Mouse (Mus musculus) embryonic facial prominence, embryonic 13.5 days (tissue): ENCODE data around the gene Wnt11. TPM values are rescaled to one million over a fixed set of nuclear protein-coding genes. Genes with fewer than 3 reads are reported as not detected.
A peak's percentile ranks its signal among the peaks of the same experiment; 100 is the strongest.

Experiments
- ATAC-seq: fragments of 200-750 bp; cut with Nextera tagmentation; 2 replicates; pipeline ENCODE4 v1.8.0; 2017; ENCODE audit warnings: low read depth; ENCODE audit not compliant: insufficient number of reproducible peaks, insufficient read depth, low FRiP score, low TSS enrichment
- H3K27ac ChIP-seq: fragments of 300-500 bp; sonication (generic); 2 replicates; pipeline ENCODE4 v1.5.1; 2015; ENCODE audit warnings: moderate library complexity, mild to moderate bottlenecking, inconsistent platforms
- H3K27me3 ChIP-seq: fragments of 300-500 bp; sonication (generic); 2 replicates; pipeline ENCODE4 v1.6.1; 2015; ENCODE audit warnings: mild to moderate bottlenecking, inconsistent platforms
- H3K36me3 ChIP-seq: fragments of 300-500 bp; sonication (generic); 2 replicates; pipeline ENCODE4 v1.6.1; 2015; ENCODE audit warnings: mild to moderate bottlenecking, inconsistent platforms
- H3K4me1 ChIP-seq: fragments of 300-500 bp; sonication (generic); 2 replicates; pipeline ENCODE4 v1.6.1; 2015; ENCODE audit warnings: inconsistent platforms
- H3K4me2 ChIP-seq: fragments of 300-500 bp; sonication (generic); 2 replicates; pipeline ENCODE4 v1.6.1; 2015; ENCODE audit warnings: moderate library complexity, mild to moderate bottlenecking, inconsistent platforms
- H3K4me3 ChIP-seq: fragments of 300-500 bp; sonication (generic); 2 replicates; pipeline ENCODE4 v1.5.1; 2015; ENCODE audit warnings: mild to moderate bottlenecking, inconsistent platforms
- H3K9ac ChIP-seq: fragments of 300-500 bp; sonication (generic); 2 replicates; pipeline ENCODE4 v1.6.1; 2015; ENCODE audit warnings: mild to moderate bottlenecking, inconsistent platforms
- H3K9me3 ChIP-seq: fragments of 300-500 bp; sonication (generic); 2 replicates; pipeline ENCODE4 v1.6.1; 2016; ENCODE audit warnings: inconsistent platforms
- WGBS: fragments of 180-500 bp; shearing (Covaris S2); methylation state at CpG from one replicate; pipeline ENCODE4 v1.1.7; 2015; ENCODE audit warnings: mixed read lengths; 5-methylcytosine and 5-hydroxymethylcytosine counted together
- polyA plus RNA-seq: library from polyadenylated mRNA; unstranded; fragments of >200 nt; fragmentation: Nextera tagmentation; extraction: Ambion mirVana; gene quantifications from 2 replicates; pipeline ENCODE4 v1.2.1, GENCODE M21; 2015

Gene Wnt11
- 10.8 and 12.4 TPM in 2 replicates for polyA plus RNA-seq

- under 1% methylated on average over 65 of the region's 66 CpGs for WGBS
- Histone ChIP-seq H3K9ac (peak within 1 kb of the TSS; percentile 79), H3K4me3 (peak within 1 kb of the TSS; percentile 57), H3K27ac (no peak within 1 kb of the TSS), H3K4me2 (peak within 1 kb of the TSS; percentile 98), H3K9me3 (no peaks in the 10 kb centered on the region), H3K36me3 (no peaks in the 10 kb centered on the region), H3K4me1 (peaks cover 55% of the 10 kb centered on the region), H3K27me3 (peaks cover 98% of the 10 kb centered on the region)
- ATAC-seq: no peak
These were observed at the start of gene Wnt11 for GRCm38 (mm10) chr7:98834711-98835321. TSS of gene Wnt11 (plus strand) at chr7:98835112.

- ATAC-seq: no peak
- no peaks in the 10 kb centered on the region for H3K36me3 ChIP-seq
- H3K4me1 ChIP-seq: peaks cover 38% of the 10 kb centered on the region
- H3K4me2 ChIP-seq: no peak overlapping the region; the same call in 1 of the 2 replicates
- H3K4me3 ChIP-seq: no peak overlapping the region
- WGBS: 40% methylated on average over 11 of the region's 11 CpGs
- no peaks in the 10 kb centered on the region for H3K27me3 ChIP-seq
- H3K9me3 ChIP-seq: no peaks in the 10 kb centered on the region
- H3K27ac ChIP-seq: peak overlapping the region; percentile 55; the same call in 1 of the 2 replicates
- H3K9ac ChIP-seq: peak overlapping the region; percentile 4; the same call in 1 of the 2 replicates
These were observed 47.9 kb upstream of the Wnt11 start for GRCm38 (mm10) chr7:98786792-98787612.

GRCm38 (mm10) chr7:98788721-98789120 is 46.2 kb upstream of the Wnt11 start:
- H3K36me3 ChIP-seq: no peaks in the 10 kb centered on the region
- H3K9ac ChIP-seq: no peak overlapping the region
- no peak overlapping the region for H3K4me3 ChIP-seq
- H3K4me1 ChIP-seq: peaks cover 33% of the 10 kb centered on the region
- no peak for ATAC-seq
- no peaks in the 10 kb centered on the region for H3K27me3 ChIP-seq
- WGBS: 82% methylated on average over 7 of the region's 7 CpGs
- H3K9me3 ChIP-seq: no peaks in the 10 kb centered on the region
- no peak overlapping the region for H3K27ac ChIP-seq
- no peak overlapping the region for H3K4me2 ChIP-seq

GRCm38 (mm10) chr7:98789121-98789520 is 45.8 kb upstream of the Wnt11 start:
- H3K4me1 ChIP-seq: peaks cover 29% of the 10 kb centered on the region
- ATAC-seq: no peak
- no peak overlapping the region for H3K4me2 ChIP-seq
- no peaks in the 10 kb centered on the region for H3K36me3 ChIP-seq
- H3K27me3 ChIP-seq: no peaks in the 10 kb centered on the region
- no peak overlapping the region for H3K27ac ChIP-seq
- H3K9me3 ChIP-seq: no peaks in the 10 kb centered on the region
- 80% methylated on average over 4 of the region's 4 CpGs for WGBS
- no peak overlapping the region for H3K9ac ChIP-seq
- no peak overlapping the region for H3K4me3 ChIP-seq

- Histone ChIP-seq H3K9me3 (no peaks in the 10 kb centered on the region), H3K36me3 (no peaks in the 10 kb centered on the region), H3K4me3 (no peak overlapping the region), H3K4me2 (no peak overlapping the region), H3K27ac (no peak overlapping the region), H3K9ac (no peak overlapping the region), H3K4me1 (peaks cover 21% of the 10 kb centered on the region), H3K27me3 (no peaks in the 10 kb centered on the region)
- 69% methylated on average over 5 of the region's 5 CpGs for WGBS
- ATAC-seq: no peak
These were observed 43.0 kb upstream of the Wnt11 start for GRCm38 (mm10) chr7:98791864-98792263.

GRCm38 (mm10) chr7:98793811-98794210 is 41.1 kb upstream of the Wnt11 start:
- Histone ChIP-seq H3K27ac (no peak overlapping the region), H3K9me3 (no peaks in the 10 kb centered on the region), H3K4me3 (no peak overlapping the region), H3K4me1 (peaks cover 30% of the 10 kb centered on the region), H3K4me2 (no peak overlapping the region), H3K9ac (no peak overlapping the region), H3K27me3 (no peaks in the 10 kb centered on the region), H3K36me3 (no peaks in the 10 kb centered on the region)
- ATAC-seq: no peak
- WGBS: 79% methylated on average over 5 of the region's 5 CpGs

GRCm38 (mm10) chr7:98794444-98794843 is 40.5 kb upstream of the Wnt11 start:
- no peak for ATAC-seq
- H3K4me1 ChIP-seq: peaks cover 33% of the 10 kb centered on the region
- H3K9ac ChIP-seq: no peak overlapping the region
- no peak overlapping the region for H3K4me3 ChIP-seq
- H3K27ac ChIP-seq: no peak overlapping the region
- 64% methylated on average over 3 of the region's 3 CpGs for WGBS
- H3K9me3 ChIP-seq: no peaks in the 10 kb centered on the region
- H3K4me2 ChIP-seq: no peak overlapping the region
- H3K27me3 ChIP-seq: no peaks in the 10 kb centered on the region
- H3K36me3 ChIP-seq: no peaks in the 10 kb centered on the region

- no peaks in the 10 kb centered on the region for H3K36me3 ChIP-seq
- no peak overlapping the region for H3K9ac ChIP-seq
- H3K4me3 ChIP-seq: no peak overlapping the region
- no peaks in the 10 kb centered on the region for H3K27me3 ChIP-seq
- H3K27ac ChIP-seq: 0 out of 2 replicates have a peak overlapping the region, but pooled peaks have one; percentile 52
- H3K4me1 ChIP-seq: peaks cover 39% of the 10 kb centered on the region
- H3K4me2 ChIP-seq: no peak overlapping the region
- WGBS: 73% methylated on average over 5 of the region's 5 CpGs
- ATAC-seq: no peak
- H3K9me3 ChIP-seq: no peaks in the 10 kb centered on the region
These were observed 39.3 kb upstream of the Wnt11 start for GRCm38 (mm10) chr7:98795637-98796036.

GRCm38 (mm10) chr7:98797347-98798133 is 37.4 kb upstream of the Wnt11 start:
- 17% methylated on average over 5 of the region's 5 CpGs for WGBS
- Histone ChIP-seq H3K4me2 (peak overlapping the region; percentile 18; the same call in 1 of the 2 replicates), H3K27ac (peak overlapping the region; percentile 84), H3K9ac (no peak overlapping the region), H3K36me3 (no peaks in the 10 kb centered on the region), H3K9me3 (no peaks in the 10 kb centered on the region), H3K4me3 (no peak overlapping the region), H3K4me1 (peaks cover 50% of the 10 kb centered on the region), H3K27me3 (no peaks in the 10 kb centered on the region)
- ATAC-seq: peak; percentile 77

- Histone ChIP-seq H3K27me3 (no peaks in the 10 kb centered on the region), H3K36me3 (no peaks in the 10 kb centered on the region), H3K4me1 (peaks cover 55% of the 10 kb centered on the region), H3K9me3 (no peaks in the 10 kb centered on the region), H3K4me3 (no peak overlapping the region), H3K27ac (peak overlapping the region; percentile 84), H3K9ac (no peak overlapping the region), H3K4me2 (peak overlapping the region; percentile 18; the same call in 1 of the 2 replicates)
- ATAC-seq: 0 out of 2 replicates have a peak, but pooled peaks have one; percentile 32
- WGBS: 21% methylated on average over 3 of the region's 3 CpGs
These were observed 36.8 kb upstream of the Wnt11 start for GRCm38 (mm10) chr7:98798134-98798417.

- Histone ChIP-seq H3K4me1 (peaks cover 72% of the 10 kb centered on the region), H3K9ac (no peak overlapping the region), H3K4me3 (no peak overlapping the region), H3K27ac (no peak overlapping the region), H3K27me3 (no peaks in the 10 kb centered on the region), H3K4me2 (no peak overlapping the region), H3K36me3 (no peaks in the 10 kb centered on the region), H3K9me3 (no peaks in the 10 kb centered on the region)
- ATAC-seq: no peak
- 62% methylated on average over 8 of the region's 8 CpGs for WGBS
These were observed 34.5 kb upstream of the Wnt11 start for GRCm38 (mm10) chr7:98800435-98800834.
